Comparison of ENCODE assay signal across 32 mouse cellular contexts in genomic region chr14:14869239-14869638, GRCm38 (mm10).
DNase-seq lines count a peak whose midpoint lies in the region; ATAC-seq and TF ChIP-seq lines count a peak whose summit lies in the region.
"Had no signal": no experiment of that assay in that cellular context is flagged by ENCODE, and none has a peak within 500 bp of the region (broad histone marks: within the 10 kb centered on the region; RNA-seq: fewer than 3 reads in every experiment).

No protein-coding gene starts in this region.

- no peak overlapping the region for H3K4me2 ChIP-seq in lung, postnatal 0 days (replicated peaks; ENCODE audit: low read depth, low read length)
- H3K4me2 ChIP-seq in midbrain, embryonic 13.5 days (replicated peaks) = no peak overlapping the region
- H3K4me2 ChIP-seq: embryonic facial prominence, embryonic 15.5 days; forebrain, embryonic 12.5 days; heart, embryonic 15.5 days; hindbrain, embryonic 13.5 days; liver, embryonic 12.5 days; midbrain, embryonic 12.5 days; neural tube, embryonic 13.5 days had no signal

- WGBS in lung, postnatal 0 days = 61% methylated on average over 2 of the region's 2 CpGs
- WGBS in macrophage (ENCODE audit: missing documents) = 32% methylated on average over 2 of the region's 2 CpGs
- WGBS in midbrain, embryonic 13.5 days = 92% methylated on average over 2 of the region's 2 CpGs

- H3K9me3 ChIP-seq in lung, postnatal 0 days (ENCODE audit: low read length) = no peaks in the 10 kb centered on the region
- H3K9me3 ChIP-seq in midbrain, embryonic 13.5 days = no peaks in the 10 kb centered on the region
- H3K9me3 ChIP-seq: embryonic facial prominence, embryonic 10.5 days; embryonic facial prominence, embryonic 15.5 days; forebrain, embryonic 12.5 days; heart, embryonic 15.5 days; hindbrain, embryonic 13.5 days; liver, embryonic 12.5 days; megakaryocyte, embryonic 14.5 days; midbrain, embryonic 12.5 days; neural tube, embryonic 13.5 days had no signal

- no peak for TF ChIP-seq CTCF in lung, postnatal 0 days (IDR thresholded peaks at IDR 0.05)

- DNase-seq in heart, adult 11 months = peak; percentile 94
- no peak for DNase-seq in heart, postnatal 10 days
- peak; percentile 9 for DNase-seq in lung, postnatal 36 days
- DNase-seq in lung, postnatal 0 days (ENCODE audit: low spot score) = no peak
- DNase-seq in spleen, postnatal 4 days (ENCODE audit: low spot score in 2 of 2) = no peak
- DNase-seq: adrenal gland, postnatal 36 days; cerebellum, adult 2 months; gastrocnemius, postnatal 14 days; heart, postnatal 36 days; kidney, adult 8-10 months; left cerebral cortex, postnatal 4 days; liver, postnatal 0 days; lung, postnatal 10 days; retina, postnatal 1 day; right cerebral cortex, postnatal 14 days; thymus, adult 18-20 months; thymus, postnatal 25 days had no signal

- no peaks in the 10 kb centered on the region for H3K4me1 ChIP-seq in lung, postnatal 0 days (ENCODE audit: insufficient read depth, low read depth, low read length)
- no peaks in the 10 kb centered on the region for H3K4me1 ChIP-seq in midbrain, embryonic 13.5 days (replicated peaks)
- H3K4me1 ChIP-seq: embryonic facial prominence, embryonic 10.5 days; embryonic facial prominence, embryonic 15.5 days; forebrain, embryonic 12.5 days; heart, embryonic 15.5 days; hindbrain, embryonic 13.5 days; liver, embryonic 12.5 days; midbrain, embryonic 12.5 days; neural tube, embryonic 13.5 days had no signal

- H3K79me2 ChIP-seq in macrophage (ENCODE audit: inconsistent target) = no peaks in the 10 kb centered on the region

- intact Hi-C loops in heart, postnatal 10 days (cut with DNase I) = loop anchor here (10.0 kb wide), 2 partner anchors 524 to 1516 kb away; partner anchors contain the start of gene Il3ra

- H3K27me3 ChIP-seq in lung, postnatal 0 days (replicated peaks; ENCODE audit: insufficient read depth, low read length) = no peaks in the 10 kb centered on the region
- H3K27me3 ChIP-seq in midbrain, embryonic 13.5 days = no peaks in the 10 kb centered on the region
- H3K27me3 ChIP-seq: embryonic facial prominence, embryonic 15.5 days; forebrain, embryonic 12.5 days; heart, embryonic 15.5 days; hindbrain, embryonic 13.5 days; liver, embryonic 12.5 days; megakaryocyte, embryonic 14.5 days; midbrain, embryonic 12.5 days; neural tube, embryonic 13.5 days had no signal

- H3K4me3 ChIP-seq in lung, postnatal 0 days (ENCODE audit: low read depth, low read length) = no peak overlapping the region
- H3K4me3 ChIP-seq in macrophage (ENCODE audit: inconsistent target) = no peak overlapping the region
- no peak overlapping the region for H3K4me3 ChIP-seq in midbrain, embryonic 13.5 days (replicated peaks)
- H3K4me3 ChIP-seq: embryonic facial prominence, embryonic 10.5 days; embryonic facial prominence, embryonic 15.5 days; forebrain, embryonic 12.5 days; heart, embryonic 15.5 days; hindbrain, embryonic 13.5 days; liver, embryonic 12.5 days; megakaryocyte, embryonic 14.5 days; midbrain, embryonic 12.5 days; neural tube, embryonic 13.5 days had no signal

- H3K9ac ChIP-seq in lung, postnatal 0 days (replicated peaks; ENCODE audit: low read depth) = no peak overlapping the region
- no peak overlapping the region for H3K9ac ChIP-seq in midbrain, embryonic 13.5 days (replicated peaks)
- H3K9ac ChIP-seq: embryonic facial prominence, embryonic 15.5 days; forebrain, embryonic 12.5 days; forebrain, postnatal 0 days; heart, embryonic 15.5 days; hindbrain, embryonic 13.5 days; liver, embryonic 12.5 days; liver, postnatal 0 days; midbrain, embryonic 12.5 days; neural tube, embryonic 13.5 days had no signal

- no peak for TF ChIP-seq EP300 in lung, postnatal 0 days (IDR thresholded peaks at IDR 0.05)

- ATAC-seq in lung, postnatal 0 days = no peak
- ATAC-seq in midbrain, embryonic 13.5 days = no peak
- ATAC-seq: intestine, embryonic 16.5 days; liver, embryonic 12.5 days; liver, postnatal 0 days had no signal

- H3K36me3 ChIP-seq in lung, postnatal 0 days (ENCODE audit: insufficient read depth, low read length) = no peaks in the 10 kb centered on the region
- H3K36me3 ChIP-seq in macrophage (ENCODE audit: inconsistent target) = no peaks in the 10 kb centered on the region
- H3K36me3 ChIP-seq in midbrain, embryonic 13.5 days = no peaks in the 10 kb centered on the region
- H3K36me3 ChIP-seq: embryonic facial prominence, embryonic 10.5 days; embryonic facial prominence, embryonic 15.5 days; forebrain, embryonic 12.5 days; heart, embryonic 15.5 days; hindbrain, embryonic 13.5 days; liver, embryonic 12.5 days; midbrain, embryonic 12.5 days; neural tube, embryonic 13.5 days had no signal

- no peak overlapping the region for H3K27ac ChIP-seq in lung, postnatal 0 days (ENCODE audit: low read length)
- peak overlapping the region; percentile 28 for H3K27ac ChIP-seq in macrophage
- H3K27ac ChIP-seq in midbrain, embryonic 13.5 days = no peak overlapping the region
- H3K27ac ChIP-seq: embryonic facial prominence, embryonic 10.5 days; embryonic facial prominence, embryonic 15.5 days; forebrain, embryonic 12.5 days; heart, embryonic 15.5 days; hindbrain, embryonic 13.5 days; kidney, postnatal 0 days; liver, embryonic 12.5 days; midbrain, embryonic 12.5 days; neural tube, embryonic 13.5 days; stomach, postnatal 0 days had no signal

Comparison
In these comparisons a context has a peak if more than half of its experiments do, and no peak if none do; other contexts are left out.
1. DNase-seq: peak in heart, adult 11 months (single experiment) and lung, postnatal 36 days (single experiment); none in heart, postnatal 10 days (0 of 2), lung, postnatal 0 days (single experiment) and spleen, postnatal 4 days (0 of 2).